Mouse (Mus musculus) CH12.LX (cell line): ENCODE results near the gene Tanc1. TPM values are rescaled to one million over a fixed set of nuclear protein-coding genes. Genes with fewer than 3 reads are reported as not detected.

Experiments used
- DNase-seq: peaks from one replicate; pipeline ENCODE4 v3.0.0-alpha.2; 2013; ENCODE audit errors: extremely low read depth
- H3K27ac ChIP-seq: 2 replicates; pipeline ENCODE4 v1.5.1; 2012; ENCODE audit warnings: low read depth, mild to moderate bottlenecking, control low read depth, moderate library complexity; ENCODE audit not compliant: insufficient read depth
- H3K27me3 ChIP-seq: replicated peaks from 2 replicates; pipeline ENCODE3; 2012; ENCODE audit warnings: inconsistent platforms
- H3K36me3 ChIP-seq, 2 experiments: replicated peaks in 1 of 2; 2 replicates each; pipeline versions ENCODE3 to v1.6.1; 2012; ENCODE audit warnings: inconsistent platforms in 1 of 2, low read length in 1 of 2, mild to moderate bottlenecking in 1 of 2, mixed read lengths in 1 of 2, moderate library complexity in 1 of 2; ENCODE audit not compliant: control insufficient read depth in 1 of 2, insufficient read depth in 1 of 2
- H3K4me1 ChIP-seq, 2 experiments: 2 replicates each; pipeline ENCODE4 v1.6.1; 2012; ENCODE audit warnings: inconsistent platforms in 1 of 2, moderate library complexity in 1 of 2; ENCODE audit not compliant: insufficient read depth in 2 of 2, control insufficient read depth in 1 of 2
- H3K4me2 ChIP-seq: 2 replicates; pipeline ENCODE4 v1.6.1; 2012; ENCODE audit warnings: low read depth, mild to moderate bottlenecking, control low read depth; ENCODE audit not compliant: poor library complexity, insufficient read depth, severe bottlenecking
- H3K4me3 ChIP-seq, 3 experiments: fragments of 150-350 bp in 1 of 3; sonication (generic) in 1 of 3; replicated peaks in 1 of 3; 2 replicates each; pipeline versions ENCODE3 to v1.5.1; 2011 to 2012; ENCODE audit warnings: low read depth in 2 of 3, low read length in 2 of 3, mild to moderate bottlenecking in 2 of 3, moderate library complexity in 2 of 3, control low read depth in 1 of 3, improper control_type of control experiment in 1 of 3, inconsistent platforms in 1 of 3, mixed read lengths in 1 of 3; ENCODE audit not compliant: poor library complexity in 1 of 3
- H3K79me2 ChIP-seq: replicated peaks from 2 replicates; pipeline ENCODE4 v1.6.1; 2012; ENCODE audit warnings: mild to moderate bottlenecking, moderate library complexity; ENCODE audit not compliant: control insufficient read depth, poor library complexity, insufficient read depth, severe bottlenecking; ENCODE audit errors: extremely low read depth
- H3K9ac ChIP-seq: 2 replicates; pipeline ENCODE4 v1.6.1; 2012; ENCODE audit warnings: low read depth, mild to moderate bottlenecking, control low read depth, moderate library complexity; ENCODE audit not compliant: insufficient read depth
- H3K9me3 ChIP-seq: replicated peaks from 2 replicates; pipeline ENCODE3; 2012; ENCODE audit warnings: low read length, inconsistent platforms, mixed read lengths
- BHLHE40 ChIP-seq: IDR thresholded peaks from 2 replicates; pipeline ENCODE4 v1.6.1; 2011; ENCODE audit warnings: mild to moderate bottlenecking, low read depth, low read length, improper control_type of control experiment
- E2F4 ChIP-seq: IDR thresholded peaks from 2 replicates; pipeline ENCODE4 v1.6.1; 2011; ENCODE audit warnings: low read depth, low read length, improper control_type of control experiment; ENCODE audit not compliant: insufficient replicate concordance
- IRF4 ChIP-seq: IDR thresholded peaks from 2 replicates; pipeline ENCODE4 v1.6.1; 2014; ENCODE audit warnings: low read depth, mild to moderate bottlenecking, inconsistent platforms, low read length, improper control_type of control experiment
- JUN ChIP-seq: IDR thresholded peaks from 2 replicates; pipeline ENCODE4 v1.6.1; 2011; ENCODE audit warnings: low read depth, mild to moderate bottlenecking, low read length, improper control_type of control experiment, moderate library complexity; ENCODE audit not compliant: insufficient read depth
- JUND ChIP-seq: conservative IDR thresholded peaks from 2 replicates; pipeline ENCODE4 v1.6.1; 2011; ENCODE audit warnings: low read depth, low read length, improper control_type of control experiment
- KAT2A ChIP-seq: IDR thresholded peaks from 2 replicates; pipeline ENCODE4 v1.6.1; 2012; ENCODE audit warnings: low read length, improper control_type of control experiment, inconsistent platforms; ENCODE audit not compliant: insufficient replicate concordance
- MAFK ChIP-seq: IDR thresholded peaks from 2 replicates; pipeline ENCODE4 v1.6.1; 2011; ENCODE audit warnings: low read length, improper control_type of control experiment; ENCODE audit not compliant: insufficient replicate concordance
- MAZ ChIP-seq: IDR thresholded peaks from 2 replicates; pipeline ENCODE4 v1.6.1; 2012; ENCODE audit warnings: low read depth, mild to moderate bottlenecking, inconsistent platforms, low read length, improper control_type of control experiment, moderate library complexity
- MEF2A ChIP-seq: IDR thresholded peaks from 2 replicates; pipeline ENCODE4 v1.6.1; 2014; ENCODE audit warnings: low read depth, mild to moderate bottlenecking, inconsistent platforms, low read length, improper control_type of control experiment, borderline replicate concordance
- NELFE ChIP-seq: IDR thresholded peaks from 2 replicates; pipeline ENCODE4 v1.6.1; 2011; ENCODE audit warnings: low read depth, low read length, improper control_type of control experiment
- NRF1 ChIP-seq: IDR thresholded peaks from 2 replicates; pipeline ENCODE4 v1.6.1; 2014; ENCODE audit warnings: low read depth, mild to moderate bottlenecking, inconsistent platforms, low read length, improper control_type of control experiment, moderate library complexity
- POLR2A ChIP-seq: IDR thresholded peaks from 2 replicates; pipeline ENCODE4 v1.6.1; 2011; ENCODE audit warnings: low read depth, mild to moderate bottlenecking, improper control_type of control experiment, low read length
- POLR2AphosphoS2 ChIP-seq: IDR thresholded peaks from 2 replicates; pipeline ENCODE4 v1.6.1; 2011; ENCODE audit warnings: low read depth, low read length, improper control_type of control experiment
- RCOR1 ChIP-seq: conservative IDR thresholded peaks from 2 replicates; pipeline ENCODE4 v1.6.1; 2012; ENCODE audit warnings: low read depth, mild to moderate bottlenecking, inconsistent platforms, low read length, improper control_type of control experiment
- SIN3A ChIP-seq: IDR thresholded peaks from 2 replicates; pipeline ENCODE4 v1.6.1; 2012; ENCODE audit warnings: low read length, improper control_type of control experiment, inconsistent platforms
- TCF12 ChIP-seq: IDR thresholded peaks from 2 replicates; pipeline ENCODE4 v1.6.1; 2014; ENCODE audit warnings: low read depth, mild to moderate bottlenecking, inconsistent platforms, low read length, improper control_type of control experiment
- USF1 ChIP-seq: IDR thresholded peaks from 2 replicates; pipeline ENCODE4 v1.6.1; 2014; ENCODE audit warnings: low read depth, mild to moderate bottlenecking, inconsistent platforms, low read length, improper control_type of control experiment
- ZC3H11A ChIP-seq: IDR thresholded peaks from 2 replicates; pipeline ENCODE4 v1.6.1; 2012; ENCODE audit warnings: low read depth, mild to moderate bottlenecking, inconsistent platforms, low read length, improper control_type of control experiment
- ZKSCAN1 ChIP-seq: IDR thresholded peaks from 2 replicates; pipeline ENCODE4 v1.6.1; 2012; ENCODE audit warnings: low read depth, inconsistent platforms, low read length, improper control_type of control experiment, borderline replicate concordance
- ZMIZ1 ChIP-seq: IDR thresholded peaks from 2 replicates; pipeline ENCODE4 v1.6.1; 2012; ENCODE audit warnings: low read depth, mild to moderate bottlenecking, inconsistent platforms, low read length, improper control_type of control experiment
- ZNF384 ChIP-seq: IDR thresholded peaks from 2 replicates; pipeline ENCODE4 v1.6.1; 2012; ENCODE audit warnings: low read depth, low read length, improper control_type of control experiment, inconsistent platforms
- dilution Hi-C: fragments of 300-500 bp; cut with MboI; formaldehyde crosslinking; loops from 2 replicates; pipeline ENCODE4 v1.14.3; 2020; ENCODE audit warnings: low sequenced_read_pairs; ENCODE audit not compliant: extremely low pct_unique_long_range_greater_than_20kb, extremely low pct_ligation_motif_present
- in situ Hi-C: fragments of 300-500 bp; cut with MboI; formaldehyde crosslinking; loops from 3 replicates; pipeline ENCODE4 v1.14.3; 2019; ENCODE audit warnings: low sequenced_read_pairs, low pct_ligation_motif_present, low pct_unique_long_range_greater_than_20kb, mixed read lengths
- polyA plus RNA-seq: library from polyadenylated mRNA; unstranded; fragments of >175 nt; gene quantifications from 2 replicates; pipeline ENCODE4 v1.2.1, GENCODE M21; 2012; ENCODE audit warnings: low read depth; ENCODE audit not compliant: insufficient read length
- total RNA-seq, 2 experiments: library from RNA; depleted of rRNA; stranded (reverse); fragments of 300-350 nt in 1 of 2; fragments of >200 nt in 1 of 2; gene quantifications; 2 replicates each; pipeline ENCODE4 v1.2.3; 2012 to 2014

Tanc1 gene
- total and polyA plus RNA-seq, 3 experiments: 0.08 to 0.21 (median 0.08) TPM

DNA sequence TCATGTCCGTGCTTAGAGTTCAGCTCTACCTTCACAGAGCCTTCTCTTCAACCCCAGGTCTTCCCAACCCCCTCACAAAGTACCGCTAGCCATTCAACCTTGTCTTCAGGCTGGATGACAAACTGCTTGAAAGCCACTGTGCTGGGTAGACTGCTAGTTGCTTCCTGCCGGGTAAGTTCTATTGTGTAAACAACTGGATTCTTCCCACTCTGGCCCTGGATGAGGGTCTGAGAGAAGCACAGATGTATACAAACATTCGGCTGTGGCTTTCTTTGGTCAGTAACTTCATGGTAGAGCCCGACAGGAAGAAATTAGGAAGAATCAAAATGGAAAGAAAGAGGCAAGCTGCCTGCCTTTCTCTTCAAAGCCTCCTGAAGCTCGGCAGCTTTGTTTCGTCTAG is 30.9 kb upstream of the Tanc1 start:
- Histone ChIP-seq H3K9me3 (peaks cover 3% of the 10 kb centered on the region), H3K9ac (no peak overlapping the region), H3K36me3 (no peaks in the 10 kb centered on the region), H3K4me2 (peak overlapping the region; percentile 18; the same call in 1 of the 2 replicates), H3K4me1 (no peaks in the 10 kb centered on the region), H3K27ac (no peak overlapping the region), H3K4me3 (no peak overlapping the region), H3K27me3 (no peaks in the 10 kb centered on the region), H3K79me2 (no peaks in the 10 kb centered on the region)
- dilution Hi-C loops: no loop called here
- no peak for DNase-seq
- in situ Hi-C loops: no loop called here
- TF ChIP-seq KAT2A: no peak
- TF ChIP-seq ZKSCAN1: no peak
- no peak for TF ChIP-seq BHLHE40
- TF ChIP-seq ZMIZ1: no peak
- TF ChIP-seq POLR2AphosphoS2: no peak
- no peak for TF ChIP-seq SIN3A

DNA sequence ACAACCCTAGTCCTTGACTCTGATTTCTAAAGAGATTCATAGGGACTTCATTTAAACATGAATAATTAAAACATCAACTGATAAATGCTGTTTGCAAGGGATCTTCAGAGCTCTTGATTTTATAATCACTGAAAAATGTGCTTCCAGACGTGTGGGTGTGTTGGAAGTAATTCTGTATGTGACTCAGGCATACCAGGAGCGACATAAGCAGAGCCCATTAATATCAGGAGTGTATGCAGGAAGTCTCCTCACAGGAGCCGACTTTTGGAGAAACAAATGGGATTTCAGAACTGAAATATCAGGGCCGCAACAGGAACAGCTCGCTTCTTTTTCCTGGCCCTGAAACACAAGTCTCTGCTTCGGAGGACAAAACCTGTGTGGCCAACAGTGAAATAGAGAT is 27.9 kb upstream of the Tanc1 start:
- DNase-seq: no peak
- H3K4me1 ChIP-seq: no peaks in the 10 kb centered on the region
- H3K4me2 ChIP-seq: no peak overlapping the region
- no peak overlapping the region for H3K9ac ChIP-seq
- peaks cover 3% of the 10 kb centered on the region for H3K9me3 ChIP-seq
- in situ Hi-C loops: no loop called here
- dilution Hi-C loops: no loop called here
- no peak overlapping the region for H3K27ac ChIP-seq
- H3K4me3 ChIP-seq: no peak overlapping the region
- no peaks in the 10 kb centered on the region for H3K36me3 ChIP-seq
- no peaks in the 10 kb centered on the region for H3K27me3 ChIP-seq
- TF ChIP-seq NELFE (no peak), E2F4 (no peak), JUND (no peak), MAZ (no peak), JUN (no peak), ZKSCAN1 (no peak), MAFK (no peak), NRF1 (no peak), KAT2A (no peak), ZNF384 (no peak), TCF12 (no peak), USF1 (no peak), RCOR1 (no peak), SIN3A (no peak), POLR2A (no peak), ZC3H11A (no peak), MEF2A (no peak), IRF4 (no peak)
- H3K79me2 ChIP-seq: no peaks in the 10 kb centered on the region
